Mouse (Mus musculus) ES-E14 (cell line): ENCODE results near the gene Olfr774.

Source experiments
- CHD2 ChIP-seq: IDR thresholded peaks from 2 replicates; pipeline ENCODE4 v1.6.1; 2014; ENCODE audit warnings: mild to moderate bottlenecking, low read depth, low read length, inconsistent platforms
- ZNF384 ChIP-seq: IDR thresholded peaks from 2 replicates; pipeline ENCODE4 v1.6.1; 2012; ENCODE audit warnings: low read depth, low read length, inconsistent platforms

- no peak for TF ChIP-seq CHD2
- TF ChIP-seq ZNF384, result no peak
Observed at GRCm38 (mm10) chr10:129248112-129248511, 12.1 kb downstream of the Olfr774 start, which contains the start of gene Olfr775.
